Mouse (Mus musculus) lung, embryonic 14.5 days (tissue): ENCODE data around the gene Itpa. TPM values are rescaled to one million over a fixed set of nuclear protein-coding genes. Genes with fewer than 3 reads are reported as not detected.

ENCODE experiments used
- ATAC-seq: fragments of 200-750 bp; cut with Nextera tagmentation; 2 replicates; pipeline ENCODE4 v1.8.0; 2017; ENCODE audit warnings: mild to moderate bottlenecking, moderate TSS enrichment, moderate library complexity; ENCODE audit not compliant: insufficient read depth
- DNase-seq: peaks from one replicate; pipeline ENCODE4 v3.0.0-alpha.2; 2015
- H3K27ac ChIP-seq: fragments of 300-500 bp; sonication (generic); 2 replicates; pipeline ENCODE4 v1.5.1; 2014; ENCODE audit warnings: low read depth, mild to moderate bottlenecking, moderate library complexity
- H3K27me3 ChIP-seq: fragments of 300-500 bp; sonication (generic); 2 replicates; pipeline ENCODE4 v1.6.1; 2014; ENCODE audit warnings: low read length, control low read depth; ENCODE audit not compliant: insufficient read depth
- H3K36me3 ChIP-seq: fragments of 300-500 bp; sonication (generic); 2 replicates; pipeline ENCODE4 v1.6.1; 2014; ENCODE audit warnings: control low read depth; ENCODE audit not compliant: insufficient read depth
- H3K4me1 ChIP-seq: fragments of 300-500 bp; sonication (generic); 2 replicates; pipeline ENCODE4 v1.6.1; 2014; ENCODE audit warnings: antibody characterized with exemption, control low read depth; ENCODE audit not compliant: insufficient read depth
- H3K4me2 ChIP-seq: fragments of 300-500 bp; sonication (generic); 2 replicates; pipeline ENCODE4 v1.6.1; 2014; ENCODE audit warnings: mild to moderate bottlenecking
- H3K4me3 ChIP-seq: fragments of 300-500 bp; sonication (generic); 2 replicates; pipeline ENCODE4 v1.5.1; 2014; ENCODE audit warnings: low read depth, low read length
- H3K9ac ChIP-seq: fragments of 300-500 bp; sonication (generic); 2 replicates; pipeline ENCODE4 v1.6.1; 2014
- H3K9me3 ChIP-seq: fragments of 300-500 bp; sonication (generic); 2 replicates; pipeline ENCODE4 v1.6.1; 2016; ENCODE audit warnings: low read depth, low read length, control low read depth
- CTCF ChIP-seq: IDR thresholded peaks from 2 replicates; pipeline ENCODE4 v1.5.1; 2016; ENCODE audit warnings: antibody characterized with exemption, low read depth
- WGBS: fragments of 180-500 bp; shearing (Covaris S2); extraction: QIAGEN DNeasy Blood & Tissue Kit; methylation state at CpG from one replicate; pipeline ENCODE4 v1.1.7; 2014; 5-methylcytosine and 5-hydroxymethylcytosine counted together
- polyA plus RNA-seq: library from polyadenylated mRNA; unstranded; fragments of >200 nt; fragmentation: Nextera tagmentation; extraction: Ambion mirVana; gene quantifications from 2 replicates; pipeline ENCODE4 v1.2.1, GENCODE M21; 2014

Gene Itpa
- polyA plus RNA-seq, 1 experiment from 2014 or later = 108 TPM

GRCm38 (mm10) chr2:130697821-130698266 lies 30.4 kb downstream of the Itpa start:
- peak; percentile 6 for DNase-seq
- 3% methylated on average over 14 of the region's 14 CpGs for WGBS
- peaks cover 41% of the 10 kb centered on the region for H3K27me3 ChIP-seq

GRCm38 (mm10) chr2:130704040-130705001 lies 36.9 kb downstream of the Itpa start:
- Histone ChIP-seq H3K4me2 (no peak overlapping the region), H3K4me3 (no peak overlapping the region), H3K27me3 (no peaks in the 10 kb centered on the region), H3K36me3 (peaks cover 4% of the 10 kb centered on the region), H3K27ac (0 out of 2 replicates have a peak overlapping the region, but pooled peaks have one; percentile 33), H3K9me3 (no peaks in the 10 kb centered on the region), H3K9ac (no peak overlapping the region), H3K4me1 (no peaks in the 10 kb centered on the region)
- ATAC-seq = peak; percentile 33; the same call in 1 of the 2 replicates
- 52% methylated on average over 9 of the region's 9 CpGs for WGBS
- TF ChIP-seq CTCF = no peak
- peak; percentile 66 for DNase-seq

More at GRCm38 (mm10) chr2:130697821-130698266, 30.4 kb downstream of the Itpa start:
- Histone ChIP-seq H3K4me2 (peak overlapping the region; percentile 100), H3K4me3 (peak overlapping the region; percentile 58), H3K36me3 (no peaks in the 10 kb centered on the region), H3K9me3 (no peaks in the 10 kb centered on the region), H3K9ac (no peak overlapping the region), H3K4me1 (no peaks in the 10 kb centered on the region), H3K27ac (no peak overlapping the region)
- no peak for TF ChIP-seq CTCF
- no peak; the same call in 1 of the 2 replicates for ATAC-seq

- H3K9me3 ChIP-seq = no peaks in the 10 kb centered on the region
- 60% methylated on average over 6 of the region's 6 CpGs for WGBS
- no peak overlapping the region for H3K9ac ChIP-seq
- H3K4me1 ChIP-seq = no peaks in the 10 kb centered on the region
- peaks cover 9% of the 10 kb centered on the region for H3K36me3 ChIP-seq
- DNase-seq (peak; percentile 6), ATAC-seq (no peak)
- no peaks in the 10 kb centered on the region for H3K27me3 ChIP-seq
- no peak overlapping the region for H3K4me2 ChIP-seq
- H3K4me3 ChIP-seq = no peak overlapping the region
- no peak overlapping the region for H3K27ac ChIP-seq
- no peak for TF ChIP-seq CTCF
These were observed 37.8 kb downstream of the Itpa start for GRCm38 (mm10) chr2:130705178-130705577.

GRCm38 (mm10) chr2:130706602-130707001 lies 39.2 kb downstream of the Itpa start:
- Histone ChIP-seq H3K4me3 (no peak overlapping the region), H3K27ac (no peak overlapping the region), H3K9me3 (no peaks in the 10 kb centered on the region), H3K36me3 (peaks cover 16% of the 10 kb centered on the region), H3K9ac (no peak overlapping the region), H3K4me1 (no peaks in the 10 kb centered on the region), H3K4me2 (no peak overlapping the region), H3K27me3 (no peaks in the 10 kb centered on the region)
- no peak for TF ChIP-seq CTCF
- DNase-seq (no peak), ATAC-seq (no peak)
- 54% methylated on average over 4 of the region's 4 CpGs for WGBS

GRCm38 (mm10) chr2:130707057-130707456 lies 39.6 kb downstream of the Itpa start:
- H3K4me3 ChIP-seq = no peak overlapping the region
- WGBS = 54% methylated on average over 10 of the region's 10 CpGs
- H3K9me3 ChIP-seq = no peaks in the 10 kb centered on the region
- ATAC-seq = no peak
- TF ChIP-seq CTCF = no peak
- no peaks in the 10 kb centered on the region for H3K27me3 ChIP-seq
- H3K4me1 ChIP-seq = no peaks in the 10 kb centered on the region
- DNase-seq = no peak
- no peak overlapping the region for H3K4me2 ChIP-seq
- H3K27ac ChIP-seq = no peak overlapping the region
- H3K36me3 ChIP-seq = peaks cover 21% of the 10 kb centered on the region
- H3K9ac ChIP-seq = no peak overlapping the region

- DNase-seq (no peak), ATAC-seq (no peak)
- H3K27ac ChIP-seq = no peak overlapping the region
- no peaks in the 10 kb centered on the region for H3K27me3 ChIP-seq
- 69% methylated on average over 6 of the region's 6 CpGs for WGBS
- H3K36me3 ChIP-seq = peaks cover 30% of the 10 kb centered on the region; the same call in 1 of the 2 replicates
- no peak for TF ChIP-seq CTCF
- H3K9ac ChIP-seq = no peak overlapping the region
- no peaks in the 10 kb centered on the region for H3K9me3 ChIP-seq
- no peak overlapping the region for H3K4me2 ChIP-seq
- no peaks in the 10 kb centered on the region for H3K4me1 ChIP-seq
- H3K4me3 ChIP-seq = no peak overlapping the region
These were observed 50.5 kb downstream of the Itpa start for GRCm38 (mm10) chr2:130717951-130718350.

GRCm38 (mm10) chr2:130724369-130724768 lies 57.0 kb downstream of the Itpa start:
- Histone ChIP-seq H3K27me3 (no peaks in the 10 kb centered on the region), H3K4me1 (no peaks in the 10 kb centered on the region), H3K36me3 (peaks cover 54% of the 10 kb centered on the region), H3K9me3 (no peaks in the 10 kb centered on the region), H3K9ac (no peak overlapping the region), H3K27ac (no peak overlapping the region), H3K4me2 (no peak overlapping the region), H3K4me3 (no peak overlapping the region)
- ATAC-seq = no peak
- WGBS = 83% methylated on average over 4 of the region's 4 CpGs
- no peak for DNase-seq
- TF ChIP-seq CTCF = no peak
